Mouse (Mus musculus) spleen, adult 2 months (tissue): ENCODE results near the gene Impad1. TPM values are rescaled to one million over a fixed set of nuclear protein-coding genes. Genes with fewer than 3 reads are reported as not detected.

ENCODE experiments used
- DNase-seq, 2 experiments: peaks; one replicate each; pipeline versions ENCODE4 v3.0.0 to v3.0.0-alpha.2; 2012 to 2021; ENCODE audit warnings: low spot score in 2 of 2, low read depth in 1 of 2
- H3K27ac ChIP-seq: fragments of 200-500 bp; 2 replicates; pipeline ENCODE4 v1.5.1; 2012; ENCODE audit warnings: low read length, inconsistent platforms; ENCODE audit not compliant: insufficient read depth
- H3K27me3 ChIP-seq: fragments of 200-500 bp; 2 replicates; pipeline ENCODE4 v1.6.1; 2012; ENCODE audit warnings: mild to moderate bottlenecking, moderate library complexity, low read length, inconsistent platforms; ENCODE audit not compliant: control insufficient read depth, insufficient read depth
- H3K36me3 ChIP-seq: fragments of 200-500 bp; 2 replicates; pipeline ENCODE4 v1.6.1; 2012; ENCODE audit warnings: mild to moderate bottlenecking, low read length, inconsistent platforms; ENCODE audit not compliant: control insufficient read depth, insufficient read depth
- H3K4me1 ChIP-seq: fragments of 200-500 bp; 2 replicates; pipeline ENCODE4 v1.6.1; 2011; ENCODE audit warnings: inconsistent platforms; ENCODE audit not compliant: control insufficient read depth, insufficient read depth, insufficient read length
- H3K4me3 ChIP-seq: fragments of 200-500 bp; 2 replicates; pipeline ENCODE4 v1.5.1; 2011; ENCODE audit warnings: mild to moderate bottlenecking, inconsistent platforms; ENCODE audit not compliant: insufficient read depth, insufficient read length; ENCODE audit errors: extremely low read depth
- CTCF ChIP-seq: fragments of 200-500 bp; IDR thresholded peaks from 2 replicates; pipeline ENCODE4 v1.5.1; 2011; ENCODE audit warnings: mild to moderate bottlenecking, inconsistent platforms; ENCODE audit not compliant: insufficient read depth, insufficient read length, insufficient replicate concordance; ENCODE audit errors: extremely low read depth
- POLR2A ChIP-seq: fragments of 200-500 bp; IDR thresholded peaks from 2 replicates; pipeline ENCODE4 v1.6.1; 2011; ENCODE audit warnings: low read depth, low read length, inconsistent platforms
- WGBS: fragments of 180-500 bp; shearing (Covaris S2); methylation state at CpG from one replicate; pipeline ENCODE4 v1.1.7; 2018; 5-methylcytosine and 5-hydroxymethylcytosine counted together
- polyA plus RNA-seq: library from polyadenylated mRNA; depleted of rRNA; stranded (reverse); fragments of >200 nt; gene quantifications from 2 replicates; pipeline ENCODE4 v1.2.3, GENCODE M21; 2012

Impad1 gene
- polyA plus RNA-seq, 1 experiment: 1.9 TPM

DNA sequence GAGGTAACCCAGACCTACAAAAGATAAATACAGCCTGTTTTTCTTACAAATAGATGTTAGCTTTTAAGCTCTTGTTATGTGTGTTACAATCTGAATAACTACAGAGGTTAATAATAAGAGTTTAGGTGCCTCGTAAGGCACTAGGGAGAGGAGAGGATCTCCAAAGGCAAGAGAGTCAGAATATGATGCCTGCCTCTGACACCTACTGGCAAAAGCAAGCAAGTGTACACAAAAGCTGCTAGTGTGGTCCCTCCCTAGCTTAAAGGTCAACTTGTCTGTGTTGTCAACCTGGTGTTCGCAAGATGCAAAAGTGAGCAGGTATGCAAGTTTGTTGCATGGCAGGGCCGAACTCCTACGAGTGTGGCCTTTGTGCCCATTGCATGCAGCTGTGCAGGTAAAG, 34.8 kb downstream of the Impad1 start:
- no peaks in the 10 kb centered on the region for H3K27me3 ChIP-seq
- H3K4me1 ChIP-seq: no peaks in the 10 kb centered on the region
- 89% methylated on average over 4 of the region's 4 CpGs for WGBS
- H3K36me3 ChIP-seq: no peaks in the 10 kb centered on the region
- no peak for TF ChIP-seq CTCF
- TF ChIP-seq POLR2A: no peak
- no peak overlapping the region for H3K27ac ChIP-seq
- no peak overlapping the region for H3K4me3 ChIP-seq
- DNase-seq: no peak

DNA sequence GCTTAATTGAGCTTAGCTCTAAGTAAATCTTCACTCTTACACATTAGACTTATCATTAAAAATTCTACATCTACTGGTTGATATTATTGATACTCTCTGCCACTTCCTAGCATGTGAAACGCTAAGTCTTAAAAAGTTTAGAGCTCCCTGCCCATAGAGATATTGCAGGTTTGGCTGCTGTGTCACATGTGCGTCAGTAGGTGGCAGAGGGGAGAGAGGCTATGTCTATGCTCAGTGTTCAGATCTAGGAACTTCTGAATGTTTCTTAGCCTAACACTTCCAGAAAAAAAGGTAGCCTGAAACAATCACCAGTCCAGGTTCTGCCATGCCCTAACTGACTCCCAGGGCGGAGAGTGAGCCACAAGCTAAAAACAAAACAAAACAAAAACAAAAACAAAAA, 63.7 kb downstream of the Impad1 start:
- Histone ChIP-seq H3K4me1 (no peaks in the 10 kb centered on the region), H3K27me3 (no peaks in the 10 kb centered on the region), H3K4me3 (no peak overlapping the region), H3K36me3 (no peaks in the 10 kb centered on the region), H3K27ac (no peak overlapping the region)
- no peak for DNase-seq
- TF ChIP-seq POLR2A: no peak
- TF ChIP-seq CTCF: no peak
- 51% methylated on average over 3 of the region's 3 CpGs for whole genome bisulfite sequencing

DNA sequence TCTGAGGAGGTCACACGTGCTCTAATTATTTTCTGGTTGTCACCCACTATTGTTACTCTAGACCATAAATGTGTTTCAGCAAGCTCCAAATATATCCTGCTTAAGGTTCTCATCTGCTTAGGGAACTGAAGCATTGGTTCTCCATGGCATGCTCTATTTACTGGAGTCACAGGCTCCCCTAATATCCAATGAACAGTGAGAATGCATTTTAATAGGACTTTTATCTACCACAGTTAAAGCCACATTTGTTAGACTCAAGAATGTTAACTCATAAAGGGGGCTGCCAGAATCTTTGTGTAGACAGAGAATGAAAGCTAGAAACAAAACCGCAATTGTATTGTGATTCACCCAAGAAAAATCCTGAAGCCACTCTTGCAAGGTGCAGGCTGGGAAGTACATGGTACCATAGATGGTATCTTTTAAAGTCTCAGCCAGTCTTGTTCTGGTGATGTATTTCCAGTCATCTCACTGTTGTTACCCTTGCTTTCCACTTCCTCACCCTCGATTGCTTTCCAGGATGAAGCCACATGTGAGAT, 66.8 kb downstream of the Impad1 start:
- Histone ChIP-seq H3K36me3 (no peaks in the 10 kb centered on the region), H3K4me1 (no peaks in the 10 kb centered on the region), H3K27ac (no peak overlapping the region), H3K27me3 (no peaks in the 10 kb centered on the region), H3K4me3 (no peak overlapping the region)
- TF ChIP-seq POLR2A (no peak), CTCF (no peak)
- 75% methylated on average over 3 of the region's 3 CpGs for WGBS
- no peak for DNase-seq

DNA sequence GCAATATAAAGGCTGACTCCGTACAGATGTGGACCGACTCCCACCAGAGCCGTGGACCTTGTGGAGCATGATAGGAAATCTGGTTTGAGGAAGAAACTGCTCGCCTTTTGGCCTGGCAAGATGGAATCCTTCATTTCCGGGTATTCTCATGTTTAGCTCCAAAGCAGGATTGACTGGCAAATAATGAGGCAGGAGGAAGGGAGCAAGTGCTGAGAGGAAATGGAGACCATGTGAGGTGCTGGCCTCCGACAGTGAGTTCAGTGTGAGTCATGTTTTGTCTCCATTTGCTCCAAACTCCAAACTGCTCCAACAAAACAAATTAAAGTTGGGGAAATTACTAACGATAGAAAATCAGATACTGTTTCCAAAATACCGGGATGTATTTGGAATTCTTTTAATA, 69.3 kb downstream of the Impad1 start:
- H3K27me3 ChIP-seq: no peaks in the 10 kb centered on the region
- no peaks in the 10 kb centered on the region for H3K36me3 ChIP-seq
- TF ChIP-seq CTCF (no peak), POLR2A (no peak)
- no peak for DNase-seq
- H3K4me3 ChIP-seq: no peak overlapping the region
- no peaks in the 10 kb centered on the region for H3K4me1 ChIP-seq
- WGBS: 68% methylated on average over 8 of the region's 8 CpGs
- no peak overlapping the region for H3K27ac ChIP-seq

DNA sequence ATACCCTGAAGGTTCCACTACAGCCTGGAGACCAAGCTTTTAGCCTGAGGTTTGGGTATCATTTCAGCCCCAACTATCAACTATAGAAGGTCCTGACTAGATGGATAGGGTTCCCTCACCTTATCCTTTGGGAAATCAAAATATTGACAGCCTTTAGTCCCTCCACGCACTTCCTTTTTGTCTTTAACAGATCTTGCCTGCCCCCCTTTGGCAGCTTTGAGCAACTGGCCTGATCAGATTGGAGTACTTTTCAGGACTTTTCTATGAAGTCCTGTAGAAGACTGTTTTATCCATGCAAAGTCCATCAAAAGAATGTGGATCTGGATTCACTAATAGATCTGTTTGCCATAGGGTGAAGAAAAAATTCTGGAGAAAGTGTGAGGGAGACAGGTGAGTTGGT, 71.1 kb downstream of the Impad1 start:
- no peaks in the 10 kb centered on the region for H3K4me1 ChIP-seq
- DNase-seq: no peak
- H3K27me3 ChIP-seq: no peaks in the 10 kb centered on the region
- 58% methylated on average over 1 of the region's 1 CpGs for WGBS
- H3K4me3 ChIP-seq: no peak overlapping the region
- no peak overlapping the region for H3K27ac ChIP-seq
- no peaks in the 10 kb centered on the region for H3K36me3 ChIP-seq
- TF ChIP-seq CTCF: no peak
- no peak for TF ChIP-seq POLR2A

DNA sequence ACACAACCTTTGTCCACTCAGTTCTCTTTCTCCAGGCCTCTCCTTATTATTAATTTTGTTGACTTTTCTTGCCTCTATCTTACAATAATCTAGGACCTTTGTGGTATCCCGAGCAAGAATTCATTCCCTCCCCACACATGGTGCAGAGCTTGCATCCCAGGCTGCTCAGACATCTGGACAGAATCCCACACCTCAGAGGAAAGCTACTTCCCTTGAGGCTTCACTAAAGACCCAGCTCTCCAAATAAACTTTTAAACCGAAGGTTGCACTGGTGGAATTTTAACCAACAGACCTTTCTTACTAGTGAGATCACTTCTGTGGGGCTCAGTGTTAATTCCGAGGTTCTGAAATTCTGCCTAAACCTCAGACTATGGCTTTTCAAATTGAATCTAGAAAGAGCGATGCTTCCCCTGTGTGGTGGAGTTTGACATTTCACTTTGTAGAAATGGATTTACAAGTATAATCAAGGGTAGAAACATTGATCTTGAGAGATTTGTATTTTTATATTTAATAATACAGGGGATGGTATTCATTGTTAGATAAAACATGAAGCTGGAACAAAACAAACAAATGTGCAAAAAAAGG, 75.3 kb downstream of the Impad1 start:
- Histone ChIP-seq H3K36me3 (no peaks in the 10 kb centered on the region), H3K4me3 (no peak overlapping the region), H3K27ac (no peak overlapping the region), H3K4me1 (no peaks in the 10 kb centered on the region), H3K27me3 (no peaks in the 10 kb centered on the region)
- TF ChIP-seq POLR2A (no peak), CTCF (no peak)
- WGBS: 72% methylated on average over 4 of the region's 4 CpGs
- DNase-seq: no peak
